Mouse (Mus musculus): ENCODE results near the gene Tgfbr3. TPM values are rescaled to one million over a fixed set of nuclear protein-coding genes. Genes with fewer than 3 reads are reported as not detected.
A peak's percentile ranks its signal among the peaks of the same experiment; 100 is the strongest.

The Tgfbr3 gene
- polyA plus RNA-seq, 1 experiment from 2014 or later = 3.4 TPM

DNA sequence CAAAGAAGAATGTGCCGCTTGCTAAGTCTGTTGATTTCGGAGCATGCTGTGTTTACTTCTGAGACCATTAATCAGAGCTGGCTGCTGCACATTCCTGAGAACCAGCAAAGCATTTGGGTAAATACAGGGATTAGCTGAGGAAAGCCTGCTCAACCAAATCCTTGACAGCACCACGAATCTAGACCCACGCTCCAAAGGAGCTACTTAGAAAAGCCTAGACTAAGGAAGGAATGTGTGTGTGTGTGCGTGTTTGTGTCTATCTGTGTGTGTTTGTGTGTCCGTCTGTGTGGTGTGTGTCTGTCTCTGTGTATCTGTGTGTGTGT lies 20.5 kb downstream of the Tgfbr3 start:
- H3K27ac ChIP-seq = peak overlapping the region; percentile 21; the same call in 1 of the 2 replicates
- 7% methylated on average over 6 of the region's 6 CpGs for WGBS

DNA sequence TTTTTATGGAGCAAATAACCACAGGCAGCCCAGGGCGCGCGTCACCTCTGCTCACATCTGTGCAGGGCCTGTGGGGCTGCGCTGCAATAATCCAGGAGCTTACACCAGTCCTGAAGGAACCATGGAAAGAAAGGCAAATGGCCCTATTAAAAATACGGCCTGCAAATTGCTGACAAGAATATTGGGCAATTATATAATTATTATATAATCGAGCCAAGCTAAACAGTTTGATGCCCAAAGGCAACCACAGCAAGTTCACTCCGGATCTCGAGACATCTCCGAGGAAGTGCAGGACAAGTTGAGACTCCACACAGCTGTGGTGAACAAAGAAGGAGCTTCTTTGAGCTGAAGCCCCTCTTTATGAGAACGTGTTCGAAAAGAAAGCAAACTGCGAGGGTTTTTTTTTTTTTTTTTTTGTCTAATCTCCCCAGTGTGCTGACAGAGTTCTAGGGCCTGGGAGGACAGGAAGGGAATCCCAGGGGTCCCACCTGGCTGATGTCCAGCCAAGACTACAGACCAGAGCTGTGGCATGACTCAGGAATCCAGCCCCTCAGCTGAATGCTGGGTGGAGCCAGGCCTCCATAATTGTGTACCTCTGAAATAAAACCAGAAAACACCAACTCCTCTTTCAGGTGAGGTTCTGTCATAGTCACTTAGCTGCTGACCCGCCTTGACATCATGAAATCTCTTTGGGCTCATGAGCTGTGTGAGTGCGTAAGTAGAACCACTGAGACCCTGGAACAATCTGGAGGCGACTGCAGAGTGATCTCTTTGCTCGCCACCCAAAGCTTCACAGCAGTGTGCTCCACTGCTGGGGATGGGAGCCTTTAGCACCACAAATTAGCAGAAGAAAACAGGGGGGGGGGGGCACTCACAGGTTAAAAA lies 21.1 kb downstream of the Tgfbr3 start:
- H3K4me3 ChIP-seq (replicated peaks) = no peak overlapping the region
- H3K36me3 ChIP-seq = no peaks in the 10 kb centered on the region
- H3K27me3 ChIP-seq = peaks cover 19% of the 10 kb centered on the region
- no peaks in the 10 kb centered on the region for H3K9me3 ChIP-seq
- no peak overlapping the region for H3K9ac ChIP-seq (replicated peaks)
- ATAC-seq = peak; percentile 47
- H3K27ac ChIP-seq = peak overlapping the region; percentile 21; the same call in 1 of the 2 replicates
- peaks cover 21% of the 10 kb centered on the region for H3K4me1 ChIP-seq (replicated peaks)
- WGBS = 39% methylated on average over 16 of the region's 16 CpGs
- H3K4me2 ChIP-seq (replicated peaks) = no peak overlapping the region

More for the DNA sequence above, 20.5 kb downstream of the Tgfbr3 start:
- Histone ChIP-seq H3K9ac (replicated peaks) (no peak overlapping the region), H3K27me3 (peaks cover 23% of the 10 kb centered on the region), H3K4me3 (replicated peaks) (no peak overlapping the region), H3K4me1 (replicated peaks) (peaks cover 21% of the 10 kb centered on the region), H3K9me3 (no peaks in the 10 kb centered on the region), H3K4me2 (replicated peaks) (no peak overlapping the region), H3K36me3 (no peaks in the 10 kb centered on the region)
- ATAC-seq = peak; percentile 38

DNA sequence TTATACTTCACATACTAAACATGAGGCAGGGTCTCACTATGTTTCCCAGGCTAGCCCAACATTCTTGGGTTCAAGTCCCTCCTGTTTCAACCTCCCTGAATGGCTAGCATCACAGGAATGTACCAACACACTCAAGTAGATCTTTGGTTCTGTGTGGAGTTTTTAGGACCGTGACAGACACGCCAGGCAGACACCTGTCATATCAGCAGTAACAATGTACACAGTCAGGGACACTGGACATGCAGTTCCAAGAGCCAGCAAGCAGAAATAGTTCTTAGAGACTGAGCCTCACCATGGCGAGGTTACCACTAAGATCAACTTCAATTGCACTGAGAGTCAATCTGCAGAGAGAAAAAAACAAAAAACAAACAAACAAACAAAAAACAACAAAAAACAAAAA lies 22.9 kb downstream of the Tgfbr3 start:
- peaks cover 11% of the 10 kb centered on the region for H3K27me3 ChIP-seq

DNA sequence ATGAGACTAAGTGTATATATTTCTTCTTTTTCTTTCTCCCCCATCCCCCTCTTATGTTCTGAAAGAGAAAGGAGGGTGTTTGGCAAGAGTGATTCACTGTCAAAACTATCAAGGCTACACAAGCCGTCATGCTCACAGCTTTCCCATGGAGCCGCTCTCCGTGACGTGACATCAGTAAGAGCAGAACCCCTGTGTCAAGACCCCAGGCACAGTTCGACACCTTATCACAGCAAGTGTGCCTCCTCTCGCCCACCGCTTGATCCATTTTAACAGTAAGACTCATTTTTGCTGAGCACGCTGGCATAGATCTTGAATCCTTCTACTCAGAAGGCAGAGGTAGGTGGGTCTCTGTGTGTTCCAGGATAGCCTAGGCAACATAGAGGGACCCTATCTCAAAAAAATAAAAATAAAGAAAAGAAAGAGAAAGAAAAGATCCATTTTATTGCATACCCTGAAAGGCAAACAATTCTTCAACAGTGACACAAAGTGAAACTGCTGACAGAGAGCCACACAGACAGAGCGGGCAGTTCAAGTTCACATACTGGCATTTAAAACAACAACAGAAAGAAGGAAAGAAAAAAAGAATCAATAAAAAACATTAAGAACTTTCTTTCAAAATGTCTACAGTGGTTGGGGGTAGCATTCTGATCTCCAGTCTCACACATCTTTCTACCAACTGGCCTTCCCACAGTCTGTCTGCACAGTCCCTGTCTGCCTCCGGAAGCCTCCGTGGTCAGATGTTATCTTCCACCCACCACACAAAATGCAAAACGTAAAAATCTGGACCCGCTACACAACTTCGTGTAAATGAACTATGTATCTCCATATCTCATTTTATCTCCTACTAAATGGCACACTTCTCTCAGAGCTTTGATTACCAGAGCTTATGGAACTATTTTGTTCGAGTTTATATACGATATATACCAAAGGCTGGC lies 24.7 kb downstream of the Tgfbr3 start:
- Histone ChIP-seq H3K9me3 (no peaks in the 10 kb centered on the region), H3K4me2 (replicated peaks) (no peak overlapping the region), H3K27ac (no peak overlapping the region), H3K4me1 (replicated peaks) (peaks cover 13% of the 10 kb centered on the region), H3K4me3 (replicated peaks) (no peak overlapping the region), H3K27me3 (peaks cover 4% of the 10 kb centered on the region; the same call in 1 of the 2 replicates), H3K36me3 (no peaks in the 10 kb centered on the region), H3K9ac (replicated peaks) (no peak overlapping the region)
- WGBS = 90% methylated on average over 16 of the region's 16 CpGs
- ATAC-seq = no peak

More for the DNA sequence above, 22.9 kb downstream of the Tgfbr3 start:
- H3K36me3 ChIP-seq = no peaks in the 10 kb centered on the region
- H3K9ac ChIP-seq (replicated peaks) = no peak overlapping the region
- no peak overlapping the region for H3K4me2 ChIP-seq (replicated peaks)
- H3K4me3 ChIP-seq (replicated peaks) = no peak overlapping the region
- H3K27ac ChIP-seq = no peak overlapping the region
- WGBS = 92% methylated on average over 3 of the region's 3 CpGs
- H3K9me3 ChIP-seq = no peaks in the 10 kb centered on the region
- no peak for ATAC-seq
- peaks cover 13% of the 10 kb centered on the region for H3K4me1 ChIP-seq (replicated peaks)

DNA sequence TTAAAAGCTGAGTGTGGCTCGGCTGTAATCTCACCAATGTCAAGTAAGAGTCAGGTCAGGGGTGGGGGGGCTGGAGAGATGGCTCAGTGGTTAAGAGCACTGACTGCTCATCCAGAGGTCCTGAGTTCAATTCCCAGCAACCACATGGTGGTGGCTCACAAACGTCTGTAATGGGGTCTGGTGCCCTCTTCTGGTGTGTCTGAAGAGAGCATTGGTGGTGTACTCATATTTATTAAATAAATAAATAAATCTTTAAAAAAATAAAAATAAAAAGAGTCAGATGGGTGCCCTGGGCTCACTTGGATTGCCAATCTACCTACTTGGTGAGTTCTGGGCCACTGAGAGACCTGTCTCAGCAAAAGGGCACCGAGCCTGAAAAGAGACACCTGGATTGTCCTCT lies 25.6 kb downstream of the Tgfbr3 start:
- Histone ChIP-seq H3K4me2 (replicated peaks) (no peak overlapping the region), H3K27ac (no peak overlapping the region), H3K36me3 (no peaks in the 10 kb centered on the region), H3K27me3 (peaks cover 4% of the 10 kb centered on the region; the same call in 1 of the 2 replicates), H3K9ac (replicated peaks) (no peak overlapping the region), H3K9me3 (no peaks in the 10 kb centered on the region), H3K4me3 (replicated peaks) (no peak overlapping the region), H3K4me1 (replicated peaks) (peaks cover 9% of the 10 kb centered on the region)
- ATAC-seq = no peak
- WGBS = 86% methylated on average over 3 of the region's 3 CpGs

DNA sequence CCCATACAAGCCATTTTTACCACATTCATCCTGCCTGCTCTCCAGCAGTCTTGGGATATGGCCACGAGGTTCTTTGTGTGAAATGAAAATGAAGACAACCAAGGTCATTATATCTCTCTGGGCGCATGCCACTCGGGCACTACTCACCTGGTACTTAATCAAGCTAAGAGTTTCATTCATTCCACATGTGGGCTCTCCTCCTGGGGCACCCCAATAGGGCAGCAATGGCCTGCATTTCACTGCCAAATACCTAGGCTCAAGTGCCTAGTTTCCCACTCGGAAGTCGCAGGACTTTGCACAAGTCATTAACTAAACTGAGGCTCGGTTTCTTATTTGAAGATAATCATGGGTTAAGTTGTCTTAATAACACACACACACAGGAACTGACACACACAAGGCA lies 27.5 kb downstream of the Tgfbr3 start:
- no peak overlapping the region for H3K27ac ChIP-seq
- no peak overlapping the region for H3K4me2 ChIP-seq (replicated peaks)
- ATAC-seq = no peak
- H3K4me3 ChIP-seq (replicated peaks) = no peak overlapping the region
- H3K9ac ChIP-seq (replicated peaks) = no peak overlapping the region
- WGBS = 84% methylated on average over 6 of the region's 6 CpGs
- no peaks in the 10 kb centered on the region for H3K4me1 ChIP-seq (replicated peaks)
- H3K27me3 ChIP-seq = no peaks in the 10 kb centered on the region; the same call in 1 of the 2 replicates
- H3K36me3 ChIP-seq = no peaks in the 10 kb centered on the region
- H3K9me3 ChIP-seq = no peaks in the 10 kb centered on the region

DNA sequence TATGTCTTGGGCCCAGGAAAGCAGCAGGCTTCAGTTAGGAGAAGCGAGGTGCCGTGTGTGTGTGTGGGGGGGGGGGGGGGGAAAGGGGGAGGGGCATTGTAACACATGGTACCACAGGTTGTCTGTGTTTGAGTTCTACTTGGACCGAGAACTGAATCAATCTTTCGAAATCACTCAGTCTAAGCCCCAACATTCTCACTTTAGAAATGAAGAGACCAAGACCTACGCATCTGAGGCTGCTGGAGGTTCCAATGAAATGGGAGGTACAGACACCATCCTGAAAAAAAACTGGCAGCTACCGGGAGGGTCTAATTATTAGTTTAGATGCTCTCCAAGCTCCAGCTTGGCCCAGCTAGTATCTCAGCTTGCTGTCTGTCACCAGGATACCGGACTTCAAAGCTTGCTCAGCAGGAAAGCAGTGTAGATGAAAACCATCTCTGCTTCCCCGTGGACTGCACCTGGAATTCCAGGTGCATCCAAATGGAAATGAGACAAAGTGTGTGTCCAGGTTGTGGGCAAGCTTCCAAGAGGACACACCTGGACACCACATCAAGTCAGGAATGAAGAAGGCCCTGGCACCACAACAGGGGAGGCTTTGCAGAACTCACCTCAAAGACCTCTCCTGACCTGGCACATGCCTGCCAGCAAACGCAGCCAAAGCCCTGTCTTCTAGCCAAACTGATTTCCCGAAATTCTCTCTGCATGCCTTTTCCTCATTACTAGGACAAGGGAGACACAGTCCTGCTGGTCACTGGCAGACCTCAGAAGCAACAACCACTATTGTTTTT lies 28.5 kb downstream of the Tgfbr3 start:
- Histone ChIP-seq H3K9ac (replicated peaks) (no peak overlapping the region), H3K4me1 (replicated peaks) (no peaks in the 10 kb centered on the region), H3K27me3 (no peaks in the 10 kb centered on the region; the same call in 1 of the 2 replicates), H3K9me3 (no peaks in the 10 kb centered on the region), H3K4me2 (replicated peaks) (no peak overlapping the region), H3K27ac (no peak overlapping the region), H3K4me3 (replicated peaks) (no peak overlapping the region), H3K36me3 (no peaks in the 10 kb centered on the region)
- ATAC-seq = no peak
- 76% methylated on average over 10 of the region's 10 CpGs for WGBS

DNA sequence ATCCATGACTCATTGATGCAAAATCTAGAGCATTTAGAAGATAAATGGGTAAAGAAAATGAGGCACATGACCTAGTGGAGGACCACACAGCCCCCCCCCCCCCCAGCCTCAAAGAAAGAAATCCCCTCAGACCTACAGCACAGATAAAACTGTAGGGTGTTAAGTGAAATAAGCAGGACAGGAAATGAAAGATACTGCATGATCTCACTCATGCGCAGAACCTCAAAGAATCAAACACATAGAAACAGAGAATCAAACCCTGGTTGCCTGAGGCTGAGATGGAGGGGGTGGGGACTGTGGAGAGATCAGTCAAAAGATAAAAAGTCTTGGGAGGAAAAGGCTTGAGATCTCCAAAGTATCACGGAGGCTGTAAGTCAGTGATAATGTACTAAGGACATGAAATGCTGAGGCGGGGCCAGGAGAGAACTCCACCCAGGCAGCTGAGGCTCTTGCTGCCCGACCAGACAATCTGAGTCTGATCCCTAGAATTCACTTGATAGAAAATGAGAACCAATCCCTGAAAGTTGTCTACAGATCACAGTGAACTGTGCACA lies 29.9 kb downstream of the Tgfbr3 start:
- Histone ChIP-seq H3K9ac (replicated peaks) (no peak overlapping the region), H3K36me3 (no peaks in the 10 kb centered on the region), H3K4me1 (replicated peaks) (no peaks in the 10 kb centered on the region), H3K27me3 (peaks cover 1% of the 10 kb centered on the region; the same call in 1 of the 2 replicates), H3K4me2 (replicated peaks) (no peak overlapping the region), H3K27ac (no peak overlapping the region), H3K9me3 (peaks cover 6% of the 10 kb centered on the region; the same call in 1 of the 2 replicates), H3K4me3 (replicated peaks) (no peak overlapping the region)
- no peak for ATAC-seq
- 83% methylated on average over 4 of the region's 4 CpGs for WGBS

DNA sequence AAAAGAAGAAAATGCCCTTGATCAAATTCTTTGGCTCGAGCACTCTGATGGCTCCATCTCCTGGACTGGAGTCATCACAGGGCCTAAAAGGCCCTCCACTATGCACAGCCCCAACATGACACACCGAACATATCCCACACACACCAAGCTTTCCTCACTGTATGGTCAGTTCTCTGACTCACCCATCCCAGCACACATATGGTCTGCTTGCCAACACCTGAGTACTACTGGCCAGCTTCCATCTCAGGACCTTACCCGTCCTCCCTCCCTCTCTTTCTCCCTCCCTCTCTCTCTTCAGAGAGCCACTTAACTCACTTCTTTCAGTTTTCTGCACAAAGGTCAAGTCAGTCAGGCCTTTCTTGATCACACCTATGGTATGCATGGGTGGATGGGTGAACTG lies 36.0 kb downstream of the Tgfbr3 start:
- ATAC-seq = no peak
- Histone ChIP-seq H3K27ac (no peak overlapping the region), H3K36me3 (no peaks in the 10 kb centered on the region), H3K9ac (replicated peaks) (no peak overlapping the region), H3K4me2 (replicated peaks) (no peak overlapping the region), H3K4me1 (replicated peaks) (peaks cover 18% of the 10 kb centered on the region), H3K4me3 (replicated peaks) (no peak overlapping the region), H3K9me3 (peaks cover 12% of the 10 kb centered on the region), H3K27me3 (peaks cover 41% of the 10 kb centered on the region)
- 91% methylated on average over 3 of the region's 3 CpGs for WGBS

DNA sequence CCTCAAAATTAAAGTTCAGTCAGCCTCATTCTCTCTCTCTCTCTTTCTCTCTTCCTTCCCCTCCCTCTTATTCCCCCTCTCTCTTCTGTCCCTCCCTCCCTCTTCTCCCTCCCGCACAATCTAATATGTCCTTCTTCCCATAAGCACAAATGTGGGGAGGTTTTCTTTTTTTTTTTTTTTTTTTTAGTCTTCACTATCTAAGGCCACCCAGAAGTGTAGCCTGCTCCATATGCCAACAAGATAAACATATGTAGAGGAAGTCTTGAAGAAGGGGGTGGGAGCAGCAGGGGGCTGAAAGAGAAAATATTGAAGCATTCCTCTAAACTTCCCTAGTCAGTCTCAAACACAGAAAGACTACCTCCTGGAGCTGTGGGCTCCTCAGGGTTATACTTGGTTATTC lies 37.0 kb downstream of the Tgfbr3 start:
- 43% methylated on average over 1 of the region's 1 CpGs for WGBS
- H3K36me3 ChIP-seq = no peaks in the 10 kb centered on the region
- ATAC-seq = no peak
- H3K4me3 ChIP-seq (replicated peaks) = no peak overlapping the region
- H3K27ac ChIP-seq = no peak overlapping the region
- no peak overlapping the region for H3K9ac ChIP-seq (replicated peaks)
- no peak overlapping the region for H3K4me2 ChIP-seq (replicated peaks)
- peaks cover 12% of the 10 kb centered on the region for H3K9me3 ChIP-seq
- peaks cover 45% of the 10 kb centered on the region for H3K27me3 ChIP-seq
- peaks cover 18% of the 10 kb centered on the region for H3K4me1 ChIP-seq (replicated peaks)

DNA sequence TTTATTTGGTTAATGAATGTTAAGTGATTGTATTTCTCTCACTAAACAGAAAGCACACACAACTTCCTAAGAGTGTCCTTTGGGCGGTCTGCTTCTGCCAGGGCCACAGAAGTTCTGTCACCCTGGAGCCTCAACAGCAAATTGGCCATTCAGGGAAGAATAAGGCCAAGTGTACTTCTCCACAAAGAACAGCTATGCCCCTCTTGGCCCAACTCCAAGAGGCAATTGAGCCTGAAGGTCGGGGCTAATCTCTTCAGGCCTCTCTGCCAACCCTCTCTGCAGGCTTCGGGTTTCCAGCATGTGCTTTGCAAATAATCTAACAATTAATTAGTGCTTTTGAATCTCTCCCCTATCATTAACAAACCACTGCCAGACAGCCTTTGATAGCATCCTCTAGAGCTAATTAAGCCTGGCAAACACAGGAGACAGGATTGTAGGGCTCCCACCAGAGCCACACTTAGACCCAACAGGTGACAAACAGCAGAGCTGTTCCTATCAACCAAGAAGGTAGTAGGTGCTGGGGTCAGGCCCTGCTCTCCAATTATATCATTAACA lies 37.6 kb downstream of the Tgfbr3 start:
- WGBS = 11% methylated on average over 3 of the region's 3 CpGs
- Histone ChIP-seq H3K36me3 (no peaks in the 10 kb centered on the region), H3K9me3 (peaks cover 12% of the 10 kb centered on the region), H3K4me3 (replicated peaks) (no peak overlapping the region), H3K27ac (no peak overlapping the region), H3K4me1 (replicated peaks) (peaks cover 18% of the 10 kb centered on the region), H3K9ac (replicated peaks) (no peak overlapping the region), H3K27me3 (peaks cover 46% of the 10 kb centered on the region), H3K4me2 (replicated peaks) (no peak overlapping the region)
- ATAC-seq = peak; percentile 84
